Mouse (Mus musculus): ENCODE results near the gene Olfml2a.
"Not testable (repeated sequence)": the region's sequence is repeated elsewhere in the genome, so short reads cannot be mapped to it uniquely, and the experiment has no call there.

Olfml2a gene

DNA sequence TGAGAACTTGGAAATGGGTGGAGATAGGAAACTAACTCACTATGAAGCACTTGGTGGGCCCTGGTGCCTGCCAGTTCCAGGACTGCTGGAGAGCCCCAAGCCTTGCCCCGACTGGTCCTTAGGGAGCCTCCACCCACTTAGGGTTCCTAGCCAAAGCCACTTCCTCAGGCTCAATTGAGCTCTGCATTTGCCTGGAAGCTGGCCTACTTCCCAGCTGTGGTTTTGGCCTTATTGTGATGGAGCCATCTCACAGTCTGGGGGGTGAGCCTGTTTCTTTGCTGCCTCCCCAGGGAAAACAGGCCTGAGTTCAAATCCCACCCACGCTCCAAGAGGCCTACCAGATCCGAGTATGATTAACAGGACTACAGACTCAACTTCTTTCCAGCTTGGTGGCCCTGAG, 54.8 kb downstream of the Olfml2a start:
- DNase-seq (ENCODE audit: low read depth, low spot score): no peak

DNA sequence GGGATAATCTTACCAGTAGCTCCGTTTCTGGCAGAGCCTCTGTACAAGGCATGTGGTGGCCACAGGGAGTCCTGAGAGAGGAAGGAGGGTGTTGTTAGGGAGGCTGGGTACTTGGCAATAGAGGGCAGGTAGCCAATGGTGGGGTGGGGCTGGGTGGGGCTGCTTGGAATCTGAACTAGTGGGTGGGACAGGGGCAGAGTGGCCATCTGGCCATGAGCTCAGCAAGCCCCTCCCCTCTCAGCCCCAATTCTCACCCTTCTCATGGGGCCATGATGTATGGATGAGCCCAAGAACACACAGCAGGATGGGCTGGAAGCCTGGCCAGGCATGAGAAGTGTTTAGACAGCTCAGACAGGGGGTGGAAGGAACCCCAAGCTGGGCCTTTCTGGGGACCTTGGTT, 55.6 kb downstream of the Olfml2a start:
- DNase-seq (ENCODE audit: low read depth, low spot score): no peak

DNA sequence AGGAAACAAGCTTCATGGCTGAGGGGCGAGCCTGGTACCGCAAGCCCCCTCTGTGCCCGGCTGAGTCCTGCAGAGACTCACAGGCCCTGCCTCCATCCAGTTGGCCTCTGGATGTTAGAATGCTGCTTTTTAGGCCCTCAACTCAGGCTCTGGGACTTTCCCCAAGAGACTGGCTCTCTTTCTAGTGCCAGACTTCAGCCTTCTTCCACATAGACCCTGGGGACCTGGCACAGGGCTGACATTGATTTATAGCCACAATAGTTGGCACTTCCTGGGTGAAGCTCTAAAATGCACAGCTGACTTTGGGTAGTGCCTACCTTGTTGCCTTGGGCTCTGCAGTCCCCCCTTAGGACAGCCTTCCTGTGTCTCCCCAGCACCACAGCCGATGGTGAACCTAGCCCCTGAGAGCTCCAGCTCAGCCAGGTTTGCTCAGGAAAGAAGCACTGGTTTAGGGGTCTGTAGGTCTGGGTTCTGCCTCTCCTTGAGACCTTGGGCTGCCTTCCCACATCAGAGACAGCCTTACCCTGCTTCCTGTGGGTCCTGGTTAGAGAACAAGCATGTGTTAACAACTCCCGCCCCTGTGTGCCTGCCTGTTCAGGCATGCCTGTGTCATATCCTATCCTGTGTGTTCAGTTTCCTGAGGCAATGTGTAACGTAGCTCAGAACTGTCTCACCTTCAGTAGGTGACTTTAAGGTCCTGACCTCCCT, 56.2 kb downstream of the Olfml2a start:
- no peak for DNase-seq (ENCODE audit: low read depth, low spot score)

DNA sequence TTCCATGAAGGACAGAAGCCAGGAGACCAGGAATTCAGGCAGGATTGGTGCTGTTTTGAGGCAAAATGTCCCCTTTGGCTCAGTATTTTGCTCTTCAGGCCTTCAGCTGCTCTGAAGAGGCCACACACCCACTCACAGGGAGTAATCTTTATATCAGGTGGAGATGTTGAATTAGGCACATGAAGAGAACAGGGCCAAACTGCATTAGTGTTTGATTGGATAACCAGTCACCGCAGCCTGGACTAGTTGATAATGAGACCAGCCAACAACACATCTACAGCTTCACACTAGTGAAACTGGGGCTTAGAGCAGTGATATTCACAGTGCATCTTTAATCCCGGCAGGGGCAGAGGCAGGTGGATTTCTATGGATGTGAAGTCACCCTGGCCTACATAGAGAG, 57.2 kb downstream of the Olfml2a start:
- DNase-seq (ENCODE audit: low read depth, low spot score): no peak

DNA sequence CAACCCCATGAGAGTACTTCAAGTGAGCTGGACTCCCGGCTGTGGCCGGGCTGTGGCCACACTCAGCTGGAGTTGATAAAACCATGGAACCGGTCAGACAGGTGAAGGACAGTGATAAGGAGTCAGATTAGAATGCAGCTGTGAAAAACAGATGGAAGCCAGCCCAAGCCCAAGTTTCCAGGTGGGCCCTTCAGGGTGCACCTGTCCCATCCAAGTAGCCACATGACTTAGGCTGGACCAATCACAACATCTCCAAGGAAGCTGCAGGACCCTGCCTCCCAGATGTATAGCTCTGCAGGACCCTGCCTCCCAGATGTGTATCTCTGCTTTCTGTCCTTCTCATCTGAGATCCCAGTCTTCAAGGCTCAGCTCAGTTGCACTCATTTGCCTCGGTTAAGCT, 60.2 kb downstream of the Olfml2a start:
- no peak for DNase-seq (ENCODE audit: low read depth, low spot score)

DNA sequence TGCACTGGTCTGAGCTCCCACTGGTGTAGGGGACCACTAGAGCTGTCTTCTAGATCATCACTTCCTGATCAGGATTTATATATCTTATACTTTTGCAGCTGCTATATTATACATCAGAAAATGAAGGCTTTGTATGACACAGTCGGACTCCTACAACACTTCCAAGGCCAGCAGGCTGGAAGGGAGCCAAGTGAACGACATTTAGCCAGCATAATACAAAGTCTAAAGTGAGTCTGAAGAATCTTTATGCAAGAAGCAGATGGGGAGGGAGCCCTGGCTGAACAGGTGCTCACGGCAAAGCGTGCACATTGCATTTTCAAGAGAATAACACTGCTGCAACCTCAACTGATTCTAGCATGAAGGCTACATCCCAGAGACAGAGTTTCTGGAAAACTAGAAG, 60.7 kb downstream of the Olfml2a start:
- DNase-seq (ENCODE audit: low read depth, low spot score): no peak

DNA sequence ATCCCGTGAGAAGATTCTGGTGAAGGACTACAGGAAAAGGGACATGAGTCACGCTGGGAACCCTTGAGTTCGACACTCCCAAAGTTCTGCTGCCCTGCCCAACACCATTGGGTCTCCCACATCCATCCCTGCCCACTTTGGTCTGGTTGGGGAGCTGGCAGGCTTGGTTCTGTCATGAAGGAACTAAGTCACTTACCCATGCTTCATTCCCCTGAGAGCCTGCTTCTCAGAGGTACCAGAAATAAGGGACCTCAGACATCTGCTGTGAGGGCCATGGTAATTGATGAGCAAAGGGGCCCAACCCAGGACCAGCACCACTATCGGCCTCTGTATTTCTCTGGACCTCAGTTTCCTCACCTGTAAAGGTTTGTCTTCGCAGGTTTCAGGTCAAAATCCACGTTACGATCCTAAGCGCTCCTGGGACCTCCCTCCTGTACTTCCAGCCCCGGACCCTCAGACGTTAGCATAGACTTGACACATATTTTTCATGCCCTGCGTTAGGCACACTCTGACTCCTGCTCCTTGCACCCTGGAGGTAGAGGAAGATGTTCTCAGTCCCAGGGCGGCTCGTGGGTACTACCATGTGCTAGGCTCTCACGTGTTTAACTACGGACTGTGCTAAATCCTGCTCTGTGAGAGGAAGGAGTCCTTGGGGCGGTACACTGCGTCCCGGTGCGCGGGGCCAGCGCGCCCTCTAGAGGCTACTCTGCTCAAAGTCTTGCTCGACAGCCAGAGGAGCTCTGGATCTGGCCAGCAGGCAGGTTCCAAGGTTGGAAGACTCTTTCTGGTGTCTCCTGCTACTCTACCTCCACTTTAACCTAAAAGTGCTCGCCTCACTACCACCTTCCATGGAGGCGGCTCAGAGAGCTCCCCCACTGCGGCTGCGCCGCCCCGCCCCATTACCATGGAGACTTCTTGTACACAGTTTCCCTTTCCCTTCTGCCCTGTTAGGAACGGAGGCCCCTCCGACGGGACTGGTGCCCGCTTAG, 65.9 kb downstream of the Olfml2a start, which contains the start of gene Wdr38:
Wdr38 (plus strand) TSS at position 91 of the 989 bp plus-strand sequence.
- peak; percentile 89 for DNase-seq (ENCODE audit: low read depth, low spot score)

DNA sequence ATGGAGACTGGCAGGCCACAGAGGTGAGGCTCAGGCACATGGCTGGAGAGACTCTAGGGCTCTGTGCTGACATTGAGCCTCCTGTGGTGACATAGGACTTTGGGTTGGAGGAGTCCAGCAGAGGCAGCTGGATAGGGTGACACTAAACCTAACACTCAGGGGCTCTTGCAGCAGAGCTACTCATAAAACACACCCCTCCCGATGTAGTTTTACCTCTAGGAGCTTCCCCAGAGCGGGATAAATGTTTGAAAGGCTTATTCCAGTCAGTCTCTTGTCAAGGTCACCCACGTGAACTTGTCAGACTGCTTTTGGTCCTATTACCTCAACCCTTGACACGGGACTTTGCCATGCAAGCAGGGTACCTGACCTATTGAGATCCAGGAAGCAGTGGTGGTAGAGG, 67.6 kb downstream of the Olfml2a start:
- no peak for DNase-seq (ENCODE audit: low read depth, low spot score)

DNA sequence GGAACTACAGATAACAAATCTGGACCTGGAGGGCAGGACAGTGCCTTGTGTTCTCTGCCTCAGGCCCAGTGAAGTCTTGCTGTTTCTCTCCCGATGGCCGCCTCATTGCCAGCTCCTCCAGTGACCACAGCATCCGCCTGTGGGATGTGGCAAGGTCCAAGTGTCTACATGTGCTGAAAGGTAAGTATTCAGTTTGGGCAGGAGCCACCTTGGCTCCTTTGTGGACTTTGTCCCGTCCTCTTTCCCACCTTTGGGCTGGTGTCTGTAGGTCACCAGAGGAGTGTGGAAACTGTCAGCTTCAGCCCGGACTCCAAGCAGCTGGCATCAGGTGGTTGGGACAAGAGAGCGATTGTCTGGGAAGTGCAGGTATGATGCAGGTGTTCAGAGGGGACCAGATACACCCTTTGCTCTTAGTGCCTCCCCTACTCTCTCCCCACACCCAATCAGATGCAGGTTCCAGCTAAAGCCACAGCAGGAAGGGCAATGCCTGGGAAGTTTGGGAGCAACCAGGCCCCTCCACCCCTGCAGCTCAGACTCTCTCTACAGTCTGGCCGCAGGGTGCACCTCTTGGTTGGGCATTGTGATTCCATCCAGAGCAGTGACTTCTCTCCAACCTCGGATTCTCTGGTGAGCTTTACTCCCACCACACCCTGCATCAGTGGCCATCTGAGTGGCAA, 68.3 kb downstream of the Olfml2a start:
- no peak for DNase-seq (ENCODE audit: low read depth, low spot score)

DNA sequence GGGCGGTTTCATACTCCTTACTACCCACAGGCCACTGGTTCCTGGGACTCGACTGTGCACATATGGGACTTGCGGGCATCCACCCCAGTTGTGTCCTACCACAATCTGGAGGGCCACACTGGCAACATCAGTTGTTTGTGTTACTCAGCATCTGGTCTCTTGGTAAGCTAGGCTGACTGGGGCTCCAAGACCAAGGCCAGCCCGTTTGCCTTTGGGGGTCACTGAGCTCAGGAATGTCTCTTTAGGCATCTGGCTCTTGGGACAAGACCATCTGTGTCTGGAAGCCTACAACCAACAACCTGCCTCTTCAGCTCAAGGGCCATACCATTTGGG, 68.8 kb downstream of the Olfml2a start:
- DNase-seq (ENCODE audit: low read depth, low spot score): no peak

DNA sequence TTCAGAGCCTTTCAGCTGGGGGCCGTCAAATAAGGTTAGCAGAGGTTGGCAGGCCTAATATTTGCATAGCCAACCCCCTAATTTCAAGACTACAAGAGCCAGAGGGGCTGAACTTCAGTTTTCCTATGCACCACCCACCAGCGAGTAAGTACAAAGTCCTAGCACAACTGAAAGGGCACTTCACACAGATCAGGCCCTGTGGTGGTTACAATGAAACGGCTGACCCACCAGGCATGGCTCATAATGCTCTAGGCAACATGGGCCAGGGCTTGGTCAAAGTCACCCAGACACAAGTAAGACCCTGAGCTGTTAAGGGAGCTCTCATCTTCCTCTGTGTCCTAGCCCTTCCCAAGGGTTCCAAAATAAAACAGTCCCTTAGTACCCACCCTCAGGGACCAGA, 70.1 kb downstream of the Olfml2a start:
- DNase-seq (ENCODE audit: low read depth, low spot score): no peak

DNA sequence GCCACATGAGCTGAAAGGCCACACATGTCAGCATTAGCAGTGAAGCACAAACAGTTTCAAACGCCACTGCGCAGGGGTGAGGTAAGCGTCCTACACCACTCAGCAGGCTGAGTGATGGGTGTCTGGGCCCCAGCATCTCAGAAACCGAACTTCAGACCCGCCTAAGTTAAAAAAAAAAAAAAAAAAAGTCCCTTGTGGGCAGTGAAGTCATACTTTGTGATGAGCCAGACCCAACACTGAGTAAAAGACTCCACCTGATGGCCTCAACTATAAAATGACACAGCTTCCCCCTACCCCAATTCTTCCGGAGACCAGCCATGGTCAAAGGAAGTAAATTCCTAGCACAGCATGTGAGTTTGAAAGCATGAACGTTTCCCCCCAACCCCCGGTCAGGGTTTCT, 71.3 kb downstream of the Olfml2a start:
- DNase-seq (ENCODE audit: low read depth, low spot score): no peak

DNA sequence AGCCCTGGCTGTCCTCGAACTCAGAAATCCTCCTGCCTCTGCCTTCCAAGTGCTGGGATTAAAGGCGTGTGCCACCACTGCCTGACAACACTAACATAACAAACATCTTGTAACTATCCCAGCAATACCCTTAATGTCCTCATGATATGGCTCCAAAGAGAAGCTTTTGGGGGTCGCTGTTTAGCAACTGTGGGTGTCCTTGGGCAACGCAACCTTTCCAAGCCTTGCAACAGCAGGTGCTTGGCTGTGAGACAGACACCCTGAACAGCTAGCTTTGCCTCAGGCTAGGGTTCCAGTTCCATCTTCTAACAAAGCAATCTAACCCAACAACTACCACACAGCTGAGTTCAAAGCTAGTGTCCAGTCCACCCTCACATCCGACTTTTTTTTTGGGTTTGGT, 71.7 kb downstream of the Olfml2a start:
- no peak for DNase-seq (ENCODE audit: low read depth, low spot score)

DNA sequence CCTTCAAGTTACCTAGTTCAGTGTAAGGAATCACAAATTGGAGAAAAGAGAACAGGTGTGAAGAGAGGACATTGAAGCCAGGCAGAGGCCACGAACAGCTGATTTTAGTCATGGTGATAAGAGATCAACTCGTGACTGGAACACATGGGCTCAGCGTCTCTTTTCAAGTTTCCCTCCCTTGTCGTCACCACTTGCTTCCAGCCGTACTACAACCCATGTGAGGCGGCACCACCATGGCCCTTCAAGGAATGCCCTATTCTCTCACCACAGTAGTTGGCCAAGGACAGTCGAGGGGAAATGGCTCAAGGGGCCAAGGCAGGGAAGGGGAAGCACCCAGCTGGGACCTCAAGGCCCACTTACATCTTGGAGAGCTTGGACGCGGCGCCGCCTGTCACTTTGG, 72.6 kb downstream of the Olfml2a start:
- DNase-seq (ENCODE audit: low read depth, low spot score): no peak

DNA sequence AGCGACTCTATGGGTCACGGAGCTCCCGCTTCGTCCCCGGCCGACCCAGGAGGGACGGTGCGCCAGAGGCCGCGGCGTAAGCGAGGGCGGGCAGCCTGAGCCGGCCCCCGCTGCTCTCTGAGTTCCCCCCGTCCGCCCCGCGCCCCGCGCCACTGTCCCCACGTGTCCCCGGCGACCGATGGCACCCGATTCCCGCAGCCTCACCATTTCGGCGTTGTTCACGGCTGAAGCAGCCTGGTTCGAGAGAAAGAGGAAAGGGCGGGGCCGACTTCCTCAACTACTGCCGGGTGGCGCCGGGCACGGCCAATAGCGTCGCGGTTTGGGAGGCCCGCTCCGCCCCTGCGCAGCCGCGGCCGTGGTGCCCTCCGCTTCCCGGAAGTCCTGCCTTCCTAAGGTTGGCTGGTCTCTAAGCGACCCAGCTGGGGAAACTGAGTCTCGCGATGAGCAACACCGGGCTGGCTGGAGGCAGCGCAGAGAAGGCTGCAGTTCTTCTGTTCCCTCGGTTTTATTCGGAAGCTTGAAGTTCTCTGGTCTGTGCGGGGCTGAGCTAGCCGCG, 73.2 kb downstream of the Olfml2a start, which contains the start of gene Arpc5l:
Arpc5l (plus strand) TSS at position 469 of the 556 bp plus-strand sequence.
- peak; percentile 90 for DNase-seq (ENCODE audit: low read depth, low spot score)

DNA sequence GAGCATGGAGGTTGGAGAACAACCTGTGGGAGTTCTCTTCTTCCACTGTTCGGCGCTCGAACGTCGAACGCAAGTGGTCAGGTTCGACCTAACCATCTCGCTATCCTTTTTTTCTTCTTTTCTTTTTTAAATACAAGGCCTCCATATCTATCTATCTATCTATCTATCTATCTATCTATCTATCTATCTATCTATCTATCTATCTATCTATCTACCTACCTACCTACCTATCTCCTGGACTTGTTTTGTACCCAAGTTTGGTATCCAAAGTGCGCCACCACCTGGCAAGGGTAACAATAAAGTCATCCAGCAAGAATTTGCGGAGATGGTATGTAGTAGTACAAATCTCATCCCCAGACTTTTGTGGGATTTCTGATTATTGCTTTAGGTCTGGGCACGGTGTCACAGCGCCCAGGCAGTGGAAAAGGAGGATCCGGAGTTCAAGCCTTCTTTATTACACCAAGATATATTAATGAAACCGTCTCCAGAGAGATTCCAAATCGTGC, 73.8 kb downstream of the Olfml2a start, which contains the start of gene Rpl35:
Rpl35 (minus strand) TSS at position 51 of the 506 bp plus-strand sequence.
- DNase-seq (ENCODE audit: low read depth, low spot score): no peak

DNA sequence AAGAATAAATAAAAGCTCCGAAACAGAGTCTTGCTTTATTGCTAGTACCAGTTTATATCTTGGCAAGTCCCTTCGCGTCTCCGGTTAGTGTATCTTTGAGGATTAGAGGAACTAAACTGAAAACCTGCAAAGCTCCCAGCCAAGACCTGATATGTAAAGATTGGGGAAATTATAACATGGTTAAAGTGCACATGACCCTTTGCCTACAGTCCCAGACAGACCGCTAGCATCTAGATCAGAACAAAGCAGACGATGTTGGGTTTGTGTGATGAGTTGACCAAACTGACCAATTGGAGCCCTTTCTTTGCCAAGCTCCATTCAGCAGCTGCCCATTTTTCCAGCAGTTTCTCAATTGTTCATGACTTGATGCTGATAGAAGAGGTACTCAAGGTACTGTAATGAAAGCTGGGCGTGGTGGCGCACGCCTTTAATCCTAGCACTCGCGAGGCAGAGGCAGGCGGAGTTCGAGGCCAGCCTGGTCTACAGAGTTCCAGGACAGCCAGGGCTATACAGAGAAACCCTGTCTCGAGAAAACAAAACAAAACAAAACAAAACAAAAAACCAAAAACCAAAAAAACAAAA, 74.5 kb downstream of the Olfml2a start:
- no peak for DNase-seq (ENCODE audit: low read depth, low spot score)

DNA sequence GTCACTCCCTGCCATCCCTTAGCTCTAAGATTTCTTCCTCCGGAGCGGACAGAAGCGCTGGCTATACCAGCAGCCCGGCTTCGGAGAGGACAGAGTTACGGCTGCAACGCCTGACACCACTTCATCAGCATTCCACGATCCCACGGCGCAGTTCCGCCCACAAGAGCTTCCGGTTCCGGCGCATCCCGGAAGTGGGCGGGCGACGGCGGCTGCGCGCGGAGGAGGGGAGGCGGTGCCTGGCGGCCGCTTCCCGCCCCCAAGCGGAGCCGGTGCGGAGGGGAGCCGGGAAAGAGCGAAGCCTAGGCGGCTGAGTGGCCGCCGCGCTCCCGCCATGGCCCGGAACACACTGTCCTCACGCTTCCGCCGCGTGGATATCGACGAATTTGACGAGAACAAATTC, 76.1 kb downstream of the Olfml2a start:
- DNase-seq (ENCODE audit: low read depth, low spot score): peak; percentile 95

DNA sequence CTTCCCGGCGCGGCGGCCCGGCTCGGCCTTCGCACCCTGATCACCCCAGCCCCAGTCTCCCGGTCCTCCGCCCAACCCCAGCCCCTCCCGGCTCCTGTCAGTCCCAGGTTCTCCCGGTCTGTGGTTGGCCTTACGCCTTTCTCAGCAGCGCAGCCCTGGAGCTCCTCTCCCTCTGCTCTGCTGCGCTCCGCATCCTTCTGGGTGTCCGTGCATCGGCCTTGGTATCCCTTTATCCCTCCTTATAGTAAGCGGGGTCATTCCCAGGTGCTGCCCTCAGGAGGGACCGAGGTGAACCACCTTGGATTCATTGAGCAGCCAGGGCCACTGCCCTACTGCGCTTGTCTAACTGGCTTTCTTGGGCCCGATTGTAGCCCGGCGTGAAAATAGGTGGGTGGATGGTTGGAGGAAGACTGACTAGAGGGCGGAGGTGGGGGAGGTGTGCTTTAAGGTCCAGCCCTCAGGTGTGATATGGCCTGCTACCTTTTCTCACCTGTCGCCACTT, 76.6 kb downstream of the Olfml2a start:
- DNase-seq (ENCODE audit: low read depth, low spot score): peak; percentile 23

DNA sequence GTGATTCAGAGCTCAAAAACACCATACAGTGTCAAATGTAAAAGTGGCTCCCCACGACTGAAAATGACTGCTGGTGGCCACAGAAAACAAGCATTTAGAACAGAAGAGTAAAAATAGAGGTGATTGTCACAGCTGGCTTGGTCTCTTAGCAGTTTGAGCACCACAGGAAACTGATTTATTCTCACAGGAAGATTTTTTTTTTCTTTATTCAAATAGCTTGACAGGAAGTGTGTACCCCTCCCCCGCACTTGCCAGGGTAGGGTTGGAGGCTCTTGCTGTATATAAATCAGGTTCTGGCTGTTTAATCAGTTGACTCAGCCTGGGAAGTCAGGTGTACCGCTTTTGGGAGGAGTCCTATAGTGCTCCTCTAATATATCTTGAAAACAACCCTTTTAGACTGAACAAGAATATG, 77.2 kb downstream of the Olfml2a start:
- peak; percentile 30 for DNase-seq (ENCODE audit: low read depth, low spot score)

DNA sequence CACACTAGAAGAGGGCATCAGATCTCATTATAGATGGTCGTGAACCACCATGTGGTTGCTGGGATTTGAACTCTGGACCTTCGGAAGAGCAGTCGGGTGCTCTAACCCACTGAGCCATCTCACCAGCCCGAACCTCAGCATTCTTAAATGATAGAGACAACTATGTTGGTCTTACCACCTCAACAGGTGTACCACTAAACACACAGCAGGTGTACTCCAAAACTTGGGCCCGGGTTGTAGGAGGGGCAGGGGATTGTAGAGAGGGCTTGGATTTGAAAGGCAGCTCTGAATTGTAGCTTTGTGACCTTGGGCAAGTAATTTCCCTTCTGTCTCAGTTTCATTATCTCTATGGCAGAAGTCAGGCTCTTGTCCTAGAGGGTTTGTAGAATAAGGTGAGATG, 78.4 kb downstream of the Olfml2a start:
- DNase-seq (ENCODE audit: low read depth, low spot score): not testable (repeated sequence)

All from mesoderm, embryonic 11.5 days (tissue).